Mouse (Mus musculus) bone marrow, adult 2 months (tissue): ENCODE measurements around the gene Fam129b. TPM values are rescaled to one million over a fixed set of nuclear protein-coding genes. Genes with fewer than 3 reads are reported as not detected.

Source experiments
- H3K27ac ChIP-seq: fragments of 200-500 bp; 2 replicates; pipeline ENCODE4 v1.5.1; 2012; ENCODE audit warnings: low read depth, mild to moderate bottlenecking, control low read depth, inconsistent platforms, low read length; ENCODE audit not compliant: control insufficient read depth, poor library complexity, insufficient read depth
- H3K4me1 ChIP-seq: fragments of 200-500 bp; 2 replicates; pipeline ENCODE4 v1.6.1; 2011; ENCODE audit warnings: low read length; ENCODE audit not compliant: control insufficient read depth, insufficient read depth
- H3K4me3 ChIP-seq: fragments of 200-500 bp; replicated peaks from 2 replicates; pipeline ENCODE3; 2011; ENCODE audit warnings: mild to moderate bottlenecking, low read depth, low read length, control low read depth; ENCODE audit not compliant: control insufficient read depth
- CTCF ChIP-seq: fragments of 200-500 bp; IDR thresholded peaks from 2 replicates; pipeline ENCODE4 v1.5.1; 2011; ENCODE audit warnings: low read length, control low read depth; ENCODE audit not compliant: control insufficient read depth, insufficient read depth
- POLR2A ChIP-seq: fragments of 200-500 bp; IDR thresholded peaks from 2 replicates; pipeline ENCODE4 v1.6.1; 2011; ENCODE audit warnings: low read depth, mild to moderate bottlenecking, control low read depth, low read length, borderline replicate concordance; ENCODE audit not compliant: control insufficient read depth
- WGBS: fragments of 180-500 bp; shearing (Covaris S2); methylation state at CpG from one replicate; pipeline ENCODE4 v1.1.7; 2018; 5-methylcytosine and 5-hydroxymethylcytosine counted together
- polyA plus RNA-seq: library from polyadenylated mRNA; stranded (reverse); fragments of >200 nt; gene quantifications from 2 replicates; pipeline ENCODE4 v1.2.4, GENCODE M21; 2011; ENCODE audit warnings: low replicate concordance; ENCODE audit not compliant: missing spikeins, insufficient read depth, insufficient read length

The Fam129b gene
- polyA plus RNA-seq, 1 experiment: 9.9 TPM

DNA sequence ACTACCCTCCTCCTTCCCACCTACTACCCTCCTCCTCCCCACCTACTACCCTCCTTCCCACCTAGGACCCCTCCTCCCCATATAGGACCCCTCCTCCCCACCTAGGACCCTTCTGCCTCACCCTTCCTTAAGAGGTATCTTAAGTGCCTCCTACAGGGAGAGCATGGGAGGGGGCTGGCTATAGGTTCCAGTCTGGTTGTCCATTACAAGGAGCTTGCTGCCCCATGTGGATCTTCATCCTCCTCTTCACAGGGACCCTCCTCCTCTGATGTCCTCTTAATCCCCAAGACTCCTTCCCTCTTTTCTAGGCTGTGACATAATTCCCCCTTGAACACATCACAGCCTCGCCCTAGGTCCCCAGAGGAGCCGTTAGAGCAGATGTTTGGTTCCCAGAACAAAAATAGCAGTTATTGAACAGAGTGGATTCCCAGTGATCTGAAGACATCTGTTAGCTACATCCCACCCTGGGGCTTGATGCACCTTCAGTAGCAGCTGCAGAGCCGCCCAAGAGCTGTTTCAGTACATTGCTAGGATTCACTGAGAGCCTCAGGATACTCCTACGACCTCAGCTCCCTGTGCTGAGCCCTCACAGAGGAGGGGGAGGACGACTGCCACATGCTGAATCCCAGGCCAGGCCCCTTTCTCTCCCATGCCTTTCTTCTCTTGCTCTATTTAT, 20.0 kb upstream of the Fam129b start:
- H3K4me3 ChIP-seq: no peak overlapping the region
- no peak for TF ChIP-seq POLR2A
- no peak for TF ChIP-seq CTCF
- no peak overlapping the region for H3K27ac ChIP-seq
- WGBS: 68% methylated on average over 5 of the region's 5 CpGs
- H3K4me1 ChIP-seq: no peaks in the 10 kb centered on the region

GRCm38 (mm10) chr2:32857584-32857983, 18.3 kb upstream of the Fam129b start:
- Histone ChIP-seq H3K27ac (no peak overlapping the region), H3K4me3 (no peak overlapping the region), H3K4me1 (no peaks in the 10 kb centered on the region)
- WGBS: under 1% methylated on average over 7 of the region's 7 CpGs
- TF ChIP-seq CTCF (peak; percentile 92), POLR2A (no peak)

DNA sequence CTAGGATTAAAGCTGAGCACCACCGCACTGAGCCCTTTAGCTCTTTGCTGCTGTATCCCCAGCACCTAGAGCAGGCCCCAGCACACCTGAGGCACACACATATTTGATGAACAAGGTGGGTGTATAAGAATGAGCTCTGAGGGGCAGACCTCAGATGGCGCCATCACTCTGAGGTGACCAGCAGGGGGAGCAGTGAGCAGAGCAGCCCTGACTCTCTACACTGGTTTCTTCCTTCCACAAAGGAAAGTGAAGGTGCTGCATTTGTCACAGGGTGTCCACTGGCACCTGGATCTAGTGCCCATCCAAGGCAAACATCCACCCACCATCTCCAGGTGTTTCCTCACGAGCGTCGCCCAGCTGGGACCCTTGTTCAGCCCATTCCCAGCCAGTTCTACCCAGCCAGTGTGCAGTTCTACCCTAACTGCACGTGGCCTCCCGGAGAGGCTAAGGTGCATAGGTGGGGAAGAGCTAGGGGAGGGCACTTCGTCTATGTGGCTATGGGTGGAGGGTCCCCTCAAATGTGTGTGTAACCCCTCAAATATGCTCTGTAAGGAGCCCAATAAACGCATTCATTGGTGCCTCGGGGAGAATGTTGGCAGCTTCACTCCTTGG, 16.8 kb upstream of the Fam129b start:
- TF ChIP-seq POLR2A (no peak), CTCF (peak; percentile 93)
- 43% methylated on average over 10 of the region's 10 CpGs for WGBS
- no peak overlapping the region for H3K27ac ChIP-seq
- no peak overlapping the region for H3K4me3 ChIP-seq
- no peaks in the 10 kb centered on the region for H3K4me1 ChIP-seq

GRCm38 (mm10) chr2:32859622-32860012, 16.3 kb upstream of the Fam129b start:
- no peak for TF ChIP-seq POLR2A
- Histone ChIP-seq H3K27ac (no peak overlapping the region), H3K4me1 (no peaks in the 10 kb centered on the region), H3K4me3 (no peak overlapping the region)
- 74% methylated on average over 5 of the region's 5 CpGs for WGBS

- TF ChIP-seq POLR2A: no peak
- TF ChIP-seq CTCF: no peak
- Histone ChIP-seq H3K27ac (no peak overlapping the region), H3K4me3 (no peak overlapping the region), H3K4me1 (no peaks in the 10 kb centered on the region)
- WGBS: 84% methylated on average over 8 of the region's 8 CpGs
Measured at GRCm38 (mm10) chr2:32860799-32861198, 15.1 kb upstream of the Fam129b start.

- Histone ChIP-seq H3K4me3 (no peak overlapping the region), H3K4me1 (peaks cover 2% of the 10 kb centered on the region; the same call in 1 of the 2 replicates), H3K27ac (no peak overlapping the region)
- 67% methylated on average over 3 of the region's 3 CpGs for WGBS
- TF ChIP-seq CTCF (no peak), POLR2A (no peak)
Measured at GRCm38 (mm10) chr2:32863317-32863716, 12.6 kb upstream of the Fam129b start.

DNA sequence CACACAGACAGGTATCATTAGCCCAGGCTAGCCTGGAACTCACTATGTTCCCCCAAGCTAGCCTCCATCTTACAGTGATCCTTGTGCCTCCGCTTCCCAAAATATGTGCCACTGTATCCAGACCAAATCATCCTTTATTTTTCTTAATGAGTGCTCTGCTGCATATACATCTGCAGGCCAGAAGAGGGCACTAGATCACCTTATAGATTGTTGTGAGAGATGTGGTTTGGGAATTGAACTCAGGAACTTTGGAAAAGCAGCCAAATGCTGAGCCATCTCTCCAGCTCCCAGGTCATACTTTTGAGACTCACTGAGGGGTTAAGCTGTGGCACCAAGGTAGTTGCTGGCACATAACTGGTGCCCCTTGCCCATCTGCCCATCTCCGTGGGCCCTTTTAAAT, 11.2 kb upstream of the Fam129b start:
- H3K4me3 ChIP-seq: no peak overlapping the region
- WGBS: 65% methylated on average over 2 of the region's 2 CpGs
- H3K4me1 ChIP-seq: peaks cover 2% of the 10 kb centered on the region; the same call in 1 of the 2 replicates
- TF ChIP-seq POLR2A (no peak), CTCF (0 out of 2 replicates have a peak, but pooled peaks have one; percentile 4)
- no peak overlapping the region for H3K27ac ChIP-seq

GRCm38 (mm10) chr2:32867354-32867753, 8.6 kb upstream of the Fam129b start:
- H3K4me1 ChIP-seq: peaks cover 5% of the 10 kb centered on the region; the same call in 1 of the 2 replicates
- WGBS: 3% methylated on average over 4 of the region's 4 CpGs
- H3K27ac ChIP-seq: peak overlapping the region; percentile 36; the same call in 1 of the 2 replicates
- TF ChIP-seq CTCF (no peak), POLR2A (no peak)
- no peak overlapping the region for H3K4me3 ChIP-seq
